Mouse (Mus musculus) gastrocnemius, postnatal 14 days (tissue): ENCODE results near the gene Olfr288. TPM values are rescaled to one million over a fixed set of nuclear protein-coding genes. Genes with fewer than 3 reads are reported as not detected.
A peak's percentile ranks its signal among the peaks of the same experiment; 100 is the strongest.

Source experiments
- DNase-seq: peaks from one replicate; pipeline ENCODE4 v3.0.0; 2021; ENCODE audit warnings: mixed read lengths
- intact Hi-C: fragments of 180-260 bp; cut with DNase I; formaldehyde crosslinking; loops from one replicate; pipeline ENCODE4 v1.15.1; 2025; ENCODE audit warnings: low total_unique reads
- long read RNA-seq, 2 experiments: library from polyadenylated mRNA; stranded (forward); transcript quantifications; one replicate each; pipeline ENCODE4 v2.0.0; 2021
- total RNA-seq, 2 experiments: library from RNA; stranded (reverse); gene quantifications; 2 replicates each; pipeline ENCODE4 v1.2.3; 2021

Gene Olfr288
- not detected for total RNA-seq
- long read RNA-seq, experiment 1, result 0 reads
- long read RNA-seq, experiment 2, result 0 reads

DNA sequence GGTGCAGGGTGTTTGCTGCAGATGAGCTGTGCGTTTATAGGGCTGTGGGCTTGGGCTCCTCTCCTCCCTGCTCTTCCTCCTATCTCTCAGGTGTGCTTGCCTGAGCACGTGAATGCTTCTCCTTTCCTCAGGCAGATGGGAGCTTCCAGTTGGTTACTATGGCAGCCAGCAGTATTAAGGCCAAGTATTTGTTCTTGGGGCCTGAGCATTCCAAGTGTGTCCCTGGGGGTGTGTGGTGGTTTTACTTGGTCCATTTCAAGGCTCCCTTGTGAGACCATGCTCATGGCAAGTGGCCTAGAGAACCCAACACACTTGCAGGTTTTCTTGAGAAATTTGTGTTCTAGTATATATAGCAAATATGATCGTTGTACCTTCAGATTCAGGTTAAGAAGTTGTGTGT, at the start of gene Olfr288:
Gene Olfr288 (minus strand): TSS at position 101 of the 400 bp plus-strand sequence.
- DNase-seq, result no peak
- intact Hi-C loops, result no loop called here

DNA sequence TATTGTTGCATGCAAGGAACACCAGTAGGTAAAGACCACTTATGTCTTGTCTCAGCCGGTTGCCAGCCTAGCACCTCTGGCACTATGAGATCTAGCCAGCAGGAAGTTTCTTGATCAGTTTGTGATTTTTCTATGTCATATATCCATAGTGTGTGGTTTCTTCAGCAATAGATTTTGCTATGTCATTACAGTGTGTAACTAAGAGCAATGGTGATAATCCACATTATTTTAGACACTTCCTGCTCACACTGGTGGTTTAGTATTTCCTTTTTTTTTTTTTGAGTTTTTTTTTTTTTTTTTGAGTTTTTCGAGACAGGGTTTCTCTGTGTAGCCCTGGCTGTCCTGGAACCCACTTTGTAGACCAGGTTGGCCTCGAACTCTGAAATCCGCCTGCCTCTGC, 40.1 kb upstream of the Olfr288 start:
- DNase-seq, result no peak
- intact Hi-C loops, result no loop called here

DNA sequence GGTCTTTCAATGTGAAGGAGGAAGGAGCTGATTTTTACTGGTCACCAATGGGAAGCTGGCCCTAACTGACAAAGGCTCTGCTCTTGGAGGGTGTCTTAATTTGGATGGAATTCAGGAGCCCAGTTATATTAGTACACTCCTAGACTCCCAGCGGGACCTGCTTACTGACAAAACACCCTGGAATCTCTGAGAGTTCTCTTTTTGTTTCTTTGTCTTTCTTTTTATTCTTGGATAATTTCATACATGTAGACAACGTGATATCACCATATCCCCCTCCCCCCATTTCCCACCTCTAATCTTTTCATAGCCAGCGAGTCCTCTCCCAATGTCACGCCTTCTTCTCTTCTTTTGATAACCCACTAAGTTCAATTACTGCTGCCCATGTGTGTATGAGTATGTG, 39.0 kb upstream of the Olfr288 start, which contains the start of gene Olfr286:
Gene Olfr286 (minus strand): TSS at position 101 of the 400 bp plus-strand sequence.
- DNase-seq, result no peak
- intact Hi-C loops, result no loop called here

DNA sequence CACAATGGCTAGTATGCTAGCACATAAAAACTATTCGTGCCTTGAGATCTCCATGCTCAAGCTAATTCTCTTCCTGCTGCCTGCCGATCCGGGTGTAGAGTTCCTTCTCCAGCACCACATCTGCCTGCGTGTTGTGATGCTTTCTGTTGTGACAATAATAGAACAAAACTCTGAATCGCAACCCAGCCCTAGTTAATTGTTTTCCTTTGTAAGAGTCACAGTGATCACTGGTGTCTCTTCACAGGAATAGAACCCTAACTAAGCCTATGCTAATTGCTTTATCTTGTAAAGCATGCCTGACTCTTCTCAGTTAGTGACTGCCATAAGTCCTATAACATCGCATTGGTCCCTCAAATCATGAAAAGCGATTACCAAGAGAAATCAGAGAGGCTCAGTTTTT, 30.8 kb upstream of the Olfr288 start:
- intact Hi-C loops, result no loop called here
- DNase-seq, result no peak

DNA sequence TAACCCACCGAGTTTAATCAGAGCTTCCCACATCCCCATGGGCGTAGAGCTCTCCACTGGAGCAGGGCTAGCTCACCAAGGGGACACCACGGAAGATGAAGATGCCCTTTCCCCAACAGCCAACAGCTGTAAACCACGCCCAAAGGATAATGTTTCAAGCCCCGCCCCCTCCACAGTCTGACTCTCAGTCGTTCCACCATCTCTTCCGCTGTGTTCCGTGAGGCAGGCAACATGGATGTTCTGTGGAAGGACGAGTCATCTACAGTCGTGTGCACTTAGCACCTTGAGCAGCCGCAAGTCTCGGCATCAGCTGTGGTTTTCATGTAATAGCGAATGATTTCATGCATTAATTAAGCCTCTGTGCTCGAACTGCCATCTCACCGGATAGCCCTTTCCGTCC, 30.3 kb upstream of the Olfr288 start:
- intact Hi-C loops, result no loop called here
- DNase-seq, result no peak

DNA sequence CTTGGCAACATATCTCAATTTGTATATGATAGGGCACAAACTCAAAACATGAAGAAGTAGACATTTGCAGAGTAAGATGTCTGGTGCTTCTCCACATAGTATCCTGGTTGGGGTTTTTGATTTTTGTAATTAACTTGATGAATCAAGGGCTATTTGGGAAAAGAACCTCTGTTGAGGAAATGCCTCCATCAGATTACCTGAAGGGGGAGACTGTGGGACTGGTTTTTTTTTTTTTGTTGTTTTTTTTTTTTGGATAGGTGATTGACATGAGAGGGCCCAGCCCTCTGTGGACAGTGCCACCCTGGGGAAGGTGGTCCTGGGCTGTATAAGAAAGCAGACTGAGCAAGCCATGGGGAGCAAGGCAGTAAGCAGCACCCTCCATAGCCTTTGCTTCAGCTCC, 27.0 kb upstream of the Olfr288 start:
- intact Hi-C loops, result no loop called here
- no peak for DNase-seq

DNA sequence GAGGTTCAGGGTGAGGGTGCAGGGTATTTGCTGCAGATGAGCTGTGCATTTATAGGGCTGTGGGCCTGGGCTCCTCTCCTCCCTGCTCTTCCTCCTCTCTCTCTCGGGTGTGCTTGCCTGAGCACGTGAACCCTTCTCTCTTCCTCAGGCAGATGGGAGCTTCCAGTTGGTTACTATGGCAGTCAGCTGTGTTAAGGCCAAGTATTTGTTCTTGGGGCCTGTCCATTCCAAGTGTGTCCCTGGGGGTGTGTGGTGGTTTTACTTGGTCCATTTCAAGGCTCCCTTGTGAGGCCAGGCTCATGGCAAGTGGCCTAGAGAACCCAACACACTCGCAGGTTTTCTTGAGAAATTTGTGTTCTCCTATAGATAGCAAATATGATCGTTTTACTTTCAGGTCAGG, 25.5 kb upstream of the Olfr288 start, which contains the start of the genes Gm44579 and Olfr287:
Gene Gm44579 (minus strand): TSS at position 101 of the 400 bp plus-strand sequence.
Gene Olfr287 (minus strand): TSS at position 180 of the 400 bp plus-strand sequence.
- intact Hi-C loops, result no loop called here
- DNase-seq, result no peak

DNA sequence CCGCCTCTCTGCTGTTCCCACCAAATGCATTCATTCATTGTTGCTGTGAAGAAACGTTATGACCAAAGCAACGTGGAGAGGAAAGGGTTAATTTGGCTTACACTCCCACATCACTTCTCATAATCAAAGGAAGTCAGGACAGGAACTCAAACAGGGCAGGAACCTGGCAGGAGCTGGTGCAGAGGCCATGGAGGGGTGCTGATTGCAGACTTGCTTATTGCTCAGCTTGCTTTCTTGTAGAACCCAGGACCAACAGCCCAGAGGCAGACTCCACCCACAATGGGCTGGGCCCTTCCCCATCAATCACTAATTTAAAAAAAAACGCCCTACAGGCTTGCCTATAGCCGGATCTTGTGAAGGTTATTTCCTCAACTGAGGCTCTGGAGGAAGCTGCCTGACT, 18.8 kb upstream of the Olfr288 start:
- intact Hi-C loops, result no loop called here

DNA sequence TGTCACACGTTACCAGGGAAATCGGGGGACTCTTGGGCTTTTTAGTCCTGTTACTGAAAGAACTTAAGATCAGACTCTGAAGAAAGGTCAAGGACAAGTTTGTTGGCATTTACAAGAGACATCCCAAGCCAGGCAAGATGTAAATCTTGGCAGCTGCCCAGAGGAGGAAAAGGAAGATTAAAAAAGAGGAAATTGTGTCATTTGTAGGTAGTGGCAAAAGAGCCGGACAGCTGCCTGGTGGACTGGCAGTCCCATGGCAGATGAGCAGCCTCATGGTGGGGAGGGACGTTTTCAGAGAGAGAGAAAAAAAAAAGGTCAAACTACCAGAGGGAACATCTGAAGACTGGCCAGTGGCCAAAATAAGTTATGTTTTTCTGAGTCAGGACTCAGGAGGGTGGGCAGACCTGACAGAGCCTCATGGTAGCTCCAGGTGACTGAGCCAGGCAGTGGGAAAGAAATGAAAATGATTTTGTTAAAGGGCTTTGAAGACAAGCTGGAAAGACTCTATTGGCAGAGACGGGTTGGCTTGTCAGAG, 18.1 kb upstream of the Olfr288 start:
- intact Hi-C loops, result no loop called here
- DNase-seq, result no peak

More for the DNA sequence above, 18.8 kb upstream of the Olfr288 start:
- DNase-seq, result no peak

DNA sequence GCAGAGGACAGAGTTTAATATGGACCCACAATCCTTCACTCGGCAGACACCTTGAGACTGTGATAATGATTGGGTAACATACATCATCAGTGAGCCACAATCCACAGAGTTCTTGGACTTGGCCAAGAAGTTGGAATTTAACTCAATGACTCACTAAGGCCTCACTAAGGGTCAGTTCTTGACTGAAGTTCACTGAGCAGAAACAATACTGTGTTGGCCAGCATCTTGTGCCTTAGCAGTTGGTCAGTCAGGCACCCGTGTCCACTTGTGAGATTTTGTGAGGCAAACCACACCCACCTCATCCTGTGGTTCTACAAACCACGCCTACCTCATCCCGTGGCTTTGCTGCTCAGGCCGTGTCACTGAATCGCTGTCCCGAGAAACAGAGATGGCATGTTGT, 14.3 kb upstream of the Olfr288 start:
- intact Hi-C loops, result no loop called here
- DNase-seq, result no peak

DNA sequence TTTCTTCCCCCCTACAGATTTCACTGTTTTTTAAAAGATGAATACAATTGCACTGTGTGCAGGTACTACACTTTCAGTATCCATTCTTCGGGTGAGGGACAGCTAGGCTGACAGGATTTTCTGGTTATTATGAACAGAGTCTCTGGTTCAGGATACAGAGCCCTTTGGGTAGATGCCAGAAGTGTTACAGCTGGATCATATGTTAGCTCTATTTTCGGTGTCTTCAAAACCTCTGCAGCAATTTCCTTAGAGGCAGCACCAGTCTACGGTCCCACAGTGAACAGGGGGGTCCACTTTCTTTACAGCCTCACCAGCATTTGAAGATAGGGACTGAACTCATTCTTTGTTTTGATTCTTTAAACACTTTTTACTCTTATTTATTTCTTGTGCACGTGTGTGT, 10.9 kb downstream of the Olfr288 start:
- no peak for DNase-seq
- intact Hi-C loops, result loop anchor here (5.0 kb wide), 1 partner anchor 208 kb away; no protein-coding TSS in a partner anchor

DNA sequence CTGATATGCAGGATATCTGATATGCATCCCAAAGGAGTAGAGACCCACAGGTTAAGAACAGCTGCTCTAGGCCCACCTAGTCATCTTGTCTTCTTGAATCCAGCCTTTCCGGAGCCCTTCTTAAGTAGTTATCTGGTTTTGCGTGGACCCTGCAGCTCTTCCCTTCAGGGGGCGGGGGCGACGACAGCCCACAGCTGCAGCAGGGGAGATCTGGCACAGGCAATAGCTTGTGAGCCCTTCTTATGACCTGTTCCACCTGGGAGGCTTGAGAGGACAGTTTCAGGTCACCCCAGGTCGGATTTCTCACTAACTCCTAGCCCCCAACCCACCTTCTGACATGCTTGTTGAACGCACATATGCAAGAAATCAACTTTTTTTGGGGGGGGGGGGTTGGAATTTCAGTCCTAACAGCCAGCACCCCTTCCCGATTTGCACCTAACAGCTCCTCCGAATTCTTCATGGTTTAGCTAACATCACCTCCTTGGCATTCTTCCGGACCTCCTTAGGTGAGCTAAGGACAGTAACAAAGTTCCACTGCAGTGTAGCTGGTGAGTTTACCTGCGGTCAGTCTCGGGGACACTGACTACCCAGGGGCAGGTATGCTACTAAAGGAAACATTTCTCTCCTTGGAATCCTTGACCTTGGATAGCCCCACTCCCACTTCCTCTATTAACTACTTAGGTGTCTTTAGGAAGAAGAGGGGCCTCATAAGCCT, 13.3 kb downstream of the Olfr288 start:
- DNase-seq, result no peak
- intact Hi-C loops, result loop anchor here (5.0 kb wide), 1 partner anchor 210 kb away; no protein-coding TSS in a partner anchor

DNA sequence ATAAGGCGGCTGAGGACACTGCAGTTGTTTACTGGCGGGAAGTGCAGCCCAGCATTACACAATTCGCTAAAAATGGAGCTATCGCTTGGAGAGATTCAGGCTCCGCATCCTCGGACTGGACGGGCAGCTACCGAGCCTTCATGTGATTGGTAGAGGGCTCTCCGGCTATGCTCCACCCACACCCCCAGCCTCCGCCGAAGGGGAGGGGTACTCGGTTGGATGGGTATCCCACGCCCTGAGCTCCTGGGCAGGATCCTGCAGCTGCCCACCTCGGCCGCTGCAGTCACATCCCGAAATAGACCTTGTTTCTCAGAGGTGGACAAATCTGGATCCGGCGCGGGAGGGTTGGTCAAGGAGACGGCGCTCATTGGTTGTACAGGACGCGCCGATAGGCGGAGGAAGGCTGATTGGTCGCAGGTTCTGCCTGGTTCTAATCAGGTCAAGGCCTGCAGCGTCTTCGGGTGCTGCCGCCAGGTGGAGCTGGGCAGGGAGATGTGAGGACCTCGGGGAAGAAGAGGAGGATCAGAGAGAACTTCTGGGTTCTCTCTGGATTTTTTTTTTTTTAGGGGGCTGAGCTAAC, 14.1 kb downstream of the Olfr288 start:
- DNase-seq, result peak; percentile 94
- intact Hi-C loops, result loop anchor here (5.0 kb wide), 1 partner anchor 211 kb away; no protein-coding TSS in a partner anchor

DNA sequence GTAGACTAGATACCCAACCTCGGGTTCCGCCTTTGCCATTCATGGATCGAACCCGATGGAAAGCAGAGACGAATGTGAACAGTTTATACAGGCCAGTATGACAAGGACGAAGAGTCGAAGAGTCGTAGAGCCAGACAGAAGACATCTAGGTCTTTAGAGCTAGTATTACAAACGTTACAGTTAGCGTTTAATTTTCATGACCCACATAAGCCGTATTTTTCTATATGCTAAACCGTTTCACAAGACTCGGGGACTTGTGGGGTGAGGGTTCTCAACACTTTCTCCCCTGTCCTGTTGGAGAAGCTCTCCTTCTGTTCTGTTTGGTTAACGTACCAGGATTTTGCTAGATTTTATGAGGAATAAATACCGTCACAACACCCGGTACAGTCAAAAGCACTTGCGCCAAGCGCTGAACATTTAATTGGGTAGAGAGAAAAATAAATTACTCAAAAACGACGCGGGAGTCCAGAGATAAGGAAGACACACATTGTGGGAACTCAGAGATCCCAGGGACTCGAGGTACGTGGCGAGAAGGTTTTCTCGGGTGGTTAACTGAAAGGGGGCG, 14.7 kb downstream of the Olfr288 start:
- intact Hi-C loops, result loop anchor here (5.0 kb wide), 1 partner anchor 212 kb away; no protein-coding TSS in a partner anchor
- DNase-seq, result no peak

DNA sequence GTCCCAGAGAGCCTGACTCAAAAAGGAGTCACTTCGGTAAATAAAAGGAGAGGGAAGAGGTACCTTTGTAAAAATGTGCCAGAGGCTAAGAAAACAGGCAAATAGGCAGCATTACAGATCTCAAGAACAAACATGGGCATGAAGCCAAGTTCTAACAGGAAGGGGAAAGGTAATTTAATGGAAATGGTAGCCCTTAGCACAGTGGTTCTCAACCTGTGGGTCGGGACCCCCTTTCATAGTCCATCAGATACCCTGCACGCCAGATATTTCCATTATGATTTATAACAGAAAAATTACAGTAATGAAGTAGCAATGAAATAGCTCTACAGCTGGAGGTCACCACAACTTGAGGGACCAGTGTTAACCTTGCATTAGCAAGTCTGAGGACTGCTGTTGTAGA, 18.0 kb downstream of the Olfr288 start:
- intact Hi-C loops, result no loop called here
- DNase-seq, result no peak

DNA sequence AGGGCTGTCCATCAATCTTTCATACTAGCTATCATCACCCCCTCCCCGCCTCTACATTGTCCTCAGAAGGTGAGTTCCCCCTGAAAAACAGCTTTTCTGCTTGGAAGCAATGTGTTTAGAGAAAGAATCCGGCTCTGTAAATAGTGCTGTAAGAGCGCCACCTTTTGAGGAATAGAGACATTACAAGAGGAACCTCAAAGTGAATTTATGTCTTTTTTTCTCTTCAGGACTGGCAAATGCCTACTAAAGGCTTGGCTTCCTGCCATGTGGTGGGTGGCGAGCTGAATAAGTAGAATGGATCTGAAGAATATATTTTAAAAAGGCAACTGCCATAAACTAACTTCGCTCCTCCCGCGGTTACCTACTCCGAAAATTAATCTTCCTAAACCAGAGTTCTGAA, 21.5 kb downstream of the Olfr288 start:
- no peak for DNase-seq
- intact Hi-C loops, result no loop called here

DNA sequence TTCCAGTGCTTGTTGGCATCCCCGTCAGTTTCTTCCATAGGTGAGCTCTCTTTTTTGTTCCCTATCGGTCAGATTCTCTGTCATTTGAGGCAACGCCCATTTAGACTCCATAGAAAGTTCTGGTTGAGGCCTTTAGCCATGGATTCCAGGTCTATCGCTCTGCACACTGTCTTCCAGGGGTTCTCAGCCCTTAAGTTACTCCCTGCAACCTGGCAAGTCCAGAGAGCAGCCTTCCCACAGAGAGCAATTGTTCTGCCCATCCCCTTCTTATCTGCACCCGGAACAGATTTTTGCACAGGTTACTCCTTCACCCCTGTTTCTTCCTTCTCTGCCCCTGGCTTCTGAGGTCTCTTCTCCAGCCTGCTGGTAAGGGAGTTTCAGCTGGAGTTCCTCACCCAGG, 23.2 kb downstream of the Olfr288 start:
- intact Hi-C loops, result no loop called here

DNA sequence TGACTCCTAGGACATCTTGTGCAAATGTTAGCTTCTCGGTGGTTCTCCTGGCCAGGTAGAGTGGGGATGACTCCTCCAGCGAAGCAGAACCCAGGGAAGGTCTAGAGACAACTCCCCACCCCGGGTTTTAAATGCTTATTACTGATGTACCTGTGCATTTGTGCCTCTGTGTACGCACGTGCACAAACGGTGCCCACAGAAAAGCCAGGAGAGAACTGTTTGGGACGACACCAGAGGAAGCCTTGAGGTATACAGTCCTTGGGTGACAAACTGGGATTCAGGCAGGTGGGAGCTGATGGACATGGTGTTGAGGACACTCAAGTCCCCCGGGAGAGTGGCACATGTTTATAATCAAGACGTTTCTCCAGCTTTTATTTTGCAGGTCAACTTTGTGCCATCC, 24.4 kb downstream of the Olfr288 start:
- intact Hi-C loops, result no loop called here
- no peak for DNase-seq

More for the DNA sequence above, 23.2 kb downstream of the Olfr288 start:
- no peak for DNase-seq

DNA sequence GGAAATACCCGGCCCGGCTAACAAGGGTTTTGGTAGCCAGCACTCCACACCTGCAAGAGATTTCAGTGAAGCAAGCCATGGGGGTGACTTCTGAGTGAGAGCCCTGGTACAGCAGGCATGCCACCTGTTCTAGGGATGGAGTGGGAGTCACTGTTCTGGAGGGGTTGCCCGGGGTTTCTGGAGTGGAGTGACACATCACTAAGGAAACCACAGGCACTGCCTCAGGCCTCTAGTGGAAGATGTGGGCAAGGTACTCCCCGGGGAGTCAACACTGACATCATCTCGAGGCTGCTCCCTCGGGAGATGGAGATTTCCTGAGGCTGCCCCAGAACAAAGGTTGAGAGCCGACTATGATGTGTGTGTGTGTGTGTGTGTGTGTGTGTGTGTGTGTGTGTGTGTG, 25.0 kb downstream of the Olfr288 start:
- intact Hi-C loops, result no loop called here

DNA sequence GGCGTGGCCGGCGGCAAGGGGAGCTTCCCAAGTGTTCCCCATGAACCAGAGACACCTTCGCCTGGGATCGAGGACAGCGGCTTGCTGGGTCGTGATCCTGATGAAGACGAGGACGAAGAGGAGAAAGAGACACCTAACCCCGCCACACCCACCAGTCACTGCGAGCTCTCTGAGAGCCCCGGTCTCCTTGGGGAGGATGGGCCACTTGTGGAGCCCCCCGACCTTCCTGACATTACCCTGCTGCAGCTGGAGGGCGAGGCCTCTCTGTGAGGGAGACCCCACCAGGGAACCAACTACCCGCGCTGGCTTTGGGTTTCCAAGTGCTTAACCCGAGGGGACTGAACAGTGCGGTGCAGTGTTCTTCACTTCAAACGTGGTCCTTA, 26.7 kb downstream of the Olfr288 start:
- no peak for DNase-seq
- intact Hi-C loops, result loop anchor here (5.0 kb wide), 1 partner anchor 96 kb away; no protein-coding TSS in a partner anchor

More for the DNA sequence above, 25.0 kb downstream of the Olfr288 start:
- DNase-seq, result no peak
